Mouse (Mus musculus) erythroblast, embryonic 14.5 days (primary cell): ENCODE data around the gene Cplx3.

Experiments used
- GATA1 ChIP-seq: IDR thresholded peaks from 2 replicates; pipeline ENCODE4 v1.6.1; 2012; ENCODE audit warnings: low read length, inconsistent platforms, mixed read lengths
- TAL1 ChIP-seq: IDR thresholded peaks from 3 replicates; pipeline ENCODE4 v1.6.1; 2012; ENCODE audit warnings: low read length, inconsistent platforms, mixed read lengths

DNA sequence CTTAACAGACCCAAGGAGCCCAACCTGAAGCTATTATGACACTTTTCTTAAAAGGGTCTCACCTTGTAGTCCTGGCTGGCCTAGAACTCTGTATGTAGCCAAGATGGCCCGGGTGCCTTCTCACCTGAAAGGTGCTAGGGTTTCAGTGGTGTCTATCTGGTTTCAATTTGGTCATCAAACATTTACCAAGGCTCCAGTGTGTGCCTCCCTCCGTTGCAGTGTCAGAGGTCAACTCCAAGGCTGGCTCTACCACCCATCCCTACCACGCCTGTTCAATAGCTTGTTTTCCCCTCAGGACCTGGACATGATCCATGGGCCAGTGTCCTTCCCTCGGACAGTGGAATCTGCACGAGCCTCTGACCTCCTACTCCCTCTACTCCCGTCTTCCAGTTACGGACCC, 18.2 kb upstream of the Cplx3 start:
- no peak for TF ChIP-seq GATA1
- no peak for TF ChIP-seq TAL1
